Mouse (Mus musculus) hindbrain, postnatal 0 days (tissue): ENCODE data around the gene Pex7. TPM values are rescaled to one million over a fixed set of nuclear protein-coding genes. Genes with fewer than 3 reads are reported as not detected.

Experiments
- ATAC-seq: fragments of 200-750 bp; cut with Nextera tagmentation; 2 replicates; pipeline ENCODE4 v1.8.0; 2017; ENCODE audit warnings: mild to moderate bottlenecking, moderate TSS enrichment, moderate library complexity
- DNase-seq: peaks from one replicate; pipeline ENCODE4 v3.0.0-alpha.2; 2015; ENCODE audit warnings: low spot score
- H3K27ac ChIP-seq: fragments of 300-500 bp; sonication (generic); 2 replicates; pipeline ENCODE4 v1.5.1; 2014; ENCODE audit warnings: mild to moderate bottlenecking
- H3K27me3 ChIP-seq: fragments of 300-500 bp; sonication (generic); 2 replicates; pipeline ENCODE4 v1.6.1; 2014; ENCODE audit warnings: low read length, mixed read lengths; ENCODE audit not compliant: insufficient read depth
- H3K36me3 ChIP-seq: fragments of 300-500 bp; sonication (generic); 2 replicates; pipeline ENCODE4 v1.6.1; 2014; ENCODE audit warnings: low read length, mixed read lengths; ENCODE audit not compliant: insufficient read depth
- H3K4me1 ChIP-seq: fragments of 300-500 bp; sonication (generic); 2 replicates; pipeline ENCODE4 v1.6.1; 2014; ENCODE audit warnings: antibody characterized with exemption, low read length, mixed read lengths; ENCODE audit not compliant: insufficient read depth
- H3K4me2 ChIP-seq: fragments of 300-500 bp; sonication (generic); 2 replicates; pipeline ENCODE4 v1.6.1; 2014; ENCODE audit warnings: low read depth, mild to moderate bottlenecking, low read length, moderate library complexity, mixed read lengths
- H3K4me3 ChIP-seq: fragments of 300-500 bp; sonication (generic); 2 replicates; pipeline ENCODE4 v1.5.1; 2014; ENCODE audit warnings: low read length
- H3K9ac ChIP-seq: fragments of 300-500 bp; sonication (generic); replicated peaks from 2 replicates; pipeline ENCODE4 v1.6.1; 2014; ENCODE audit warnings: mild to moderate bottlenecking, low read length, moderate library complexity, mixed read lengths
- H3K9me3 ChIP-seq: fragments of 300-500 bp; sonication (generic); 2 replicates; pipeline ENCODE4 v1.6.1; 2016; ENCODE audit warnings: low read length, mixed read lengths
- CTCF ChIP-seq: IDR thresholded peaks from 2 replicates; pipeline ENCODE4 v1.5.1; 2016; ENCODE audit warnings: antibody characterized with exemption, control low read depth, low read depth
- WGBS: fragments of 180-500 bp; shearing (Covaris S2); extraction: QIAGEN DNeasy Blood & Tissue Kit; methylation state at CpG from one replicate; pipeline ENCODE4 v1.1.7; 2014; 5-methylcytosine and 5-hydroxymethylcytosine counted together
- polyA plus RNA-seq: library from polyadenylated mRNA; unstranded; fragments of >200 nt; fragmentation: Nextera tagmentation; extraction: Ambion mirVana; gene quantifications from 2 replicates; pipeline ENCODE4 v1.2.1, GENCODE M21; 2015
- total RNA-seq: library from RNA; depleted of rRNA; stranded (reverse); fragments of >200 nt; gene quantifications from 2 replicates; pipeline ENCODE4 v1.2.3, GENCODE M21; 2014

Pex7 gene
- total and polyA plus RNA-seq, 2 experiments from 2014 or later: 30.6 to 39.7 TPM

GRCm38 (mm10) chr10:19922410-19922809 lies 14.9 kb upstream of the Pex7 start:
- no peaks in the 10 kb centered on the region for H3K36me3 ChIP-seq
- 35% methylated on average over 4 of the region's 4 CpGs for WGBS
- ATAC-seq: peak; percentile 35; the same call in 1 of the 2 replicates

GRCm38 (mm10) chr10:19915301-19915700 lies 7.8 kb upstream of the Pex7 start:
- Histone ChIP-seq H3K4me3 (no peak overlapping the region), H3K9ac (no peak overlapping the region), H3K36me3 (no peaks in the 10 kb centered on the region), H3K4me2 (no peak overlapping the region), H3K27me3 (no peaks in the 10 kb centered on the region), H3K4me1 (no peaks in the 10 kb centered on the region), H3K9me3 (no peaks in the 10 kb centered on the region), H3K27ac (no peak overlapping the region)
- WGBS: 44% methylated on average over 1 of the region's 1 CpGs
- peak; percentile 81 for DNase-seq
- peak; percentile 92 for ATAC-seq
- TF ChIP-seq CTCF: peak; percentile 75

More at GRCm38 (mm10) chr10:19922410-19922809, 14.9 kb upstream of the Pex7 start:
- Histone ChIP-seq H3K9me3 (no peaks in the 10 kb centered on the region), H3K9ac (no peak overlapping the region), H3K4me3 (no peak overlapping the region), H3K4me2 (no peak overlapping the region), H3K27me3 (no peaks in the 10 kb centered on the region), H3K4me1 (no peaks in the 10 kb centered on the region), H3K27ac (no peak overlapping the region)
- DNase-seq: peak; percentile 82
- TF ChIP-seq CTCF: no peak; the same call in 1 of the 2 replicates

GRCm38 (mm10) chr10:19913806-19914205 lies 6.3 kb upstream of the Pex7 start:
- DNase-seq (no peak), ATAC-seq (no peak)
- WGBS: 93% methylated on average over 4 of the region's 4 CpGs
- Histone ChIP-seq H3K4me2 (no peak overlapping the region), H3K9ac (no peak overlapping the region), H3K9me3 (no peaks in the 10 kb centered on the region), H3K4me1 (no peaks in the 10 kb centered on the region), H3K4me3 (no peak overlapping the region), H3K27ac (no peak overlapping the region), H3K27me3 (no peaks in the 10 kb centered on the region), H3K36me3 (no peaks in the 10 kb centered on the region)
- no peak for TF ChIP-seq CTCF

- peak; percentile 68 for TF ChIP-seq CTCF
- Histone ChIP-seq H3K36me3 (no peaks in the 10 kb centered on the region), H3K4me1 (no peaks in the 10 kb centered on the region), H3K4me3 (no peak overlapping the region), H3K4me2 (no peak overlapping the region), H3K27ac (no peak overlapping the region), H3K9me3 (no peaks in the 10 kb centered on the region), H3K27me3 (no peaks in the 10 kb centered on the region), H3K9ac (no peak overlapping the region)
- DNase-seq (peak; percentile 70), ATAC-seq (no peak)
- 19% methylated on average over 1 of the region's 1 CpGs for WGBS
These were observed 4.1 kb upstream of the Pex7 start for GRCm38 (mm10) chr10:19911583-19911982.

- Histone ChIP-seq H3K4me1 (no peaks in the 10 kb centered on the region), H3K4me3 (no peak overlapping the region), H3K9me3 (no peaks in the 10 kb centered on the region), H3K4me2 (no peak overlapping the region), H3K27me3 (no peaks in the 10 kb centered on the region), H3K27ac (no peak overlapping the region), H3K36me3 (no peaks in the 10 kb centered on the region), H3K9ac (no peak overlapping the region)
- ATAC-seq (no peak), DNase-seq (no peak)
- no peak for TF ChIP-seq CTCF
- 92% methylated on average over 2 of the region's 2 CpGs for WGBS
These were observed 3.0 kb upstream of the Pex7 start for GRCm38 (mm10) chr10:19910516-19910915.

GRCm38 (mm10) chr10:19908076-19908475 lies 587 bp upstream of the Pex7 start:
- no peak overlapping the region for H3K4me2 ChIP-seq
- ATAC-seq (no peak), DNase-seq (no peak)
- H3K27me3 ChIP-seq: no peaks in the 10 kb centered on the region
- H3K36me3 ChIP-seq: no peaks in the 10 kb centered on the region
- no peak overlapping the region for H3K9ac ChIP-seq
- H3K9me3 ChIP-seq: no peaks in the 10 kb centered on the region
- H3K4me1 ChIP-seq: no peaks in the 10 kb centered on the region; the same call in 1 of the 2 replicates
- H3K27ac ChIP-seq: no peak overlapping the region
- H3K4me3 ChIP-seq: no peak overlapping the region
- 70% methylated on average over 2 of the region's 2 CpGs for WGBS
- no peak for TF ChIP-seq CTCF

- ATAC-seq (no peak), DNase-seq (no peak)
- no peaks in the 10 kb centered on the region; the same call in 1 of the 2 replicates for H3K4me1 ChIP-seq
- H3K36me3 ChIP-seq: no peaks in the 10 kb centered on the region
- H3K9ac ChIP-seq: no peak overlapping the region
- H3K4me2 ChIP-seq: no peak overlapping the region
- TF ChIP-seq CTCF: no peak
- H3K27ac ChIP-seq: no peak overlapping the region
- no peak overlapping the region for H3K4me3 ChIP-seq
- H3K27me3 ChIP-seq: no peaks in the 10 kb centered on the region
- no peaks in the 10 kb centered on the region for H3K9me3 ChIP-seq
- WGBS: 73% methylated on average over 13 of the region's 13 CpGs
These were observed 3.2 kb downstream of the Pex7 start for GRCm38 (mm10) chr10:19904077-19904820.
